In the genomic region with DNA sequence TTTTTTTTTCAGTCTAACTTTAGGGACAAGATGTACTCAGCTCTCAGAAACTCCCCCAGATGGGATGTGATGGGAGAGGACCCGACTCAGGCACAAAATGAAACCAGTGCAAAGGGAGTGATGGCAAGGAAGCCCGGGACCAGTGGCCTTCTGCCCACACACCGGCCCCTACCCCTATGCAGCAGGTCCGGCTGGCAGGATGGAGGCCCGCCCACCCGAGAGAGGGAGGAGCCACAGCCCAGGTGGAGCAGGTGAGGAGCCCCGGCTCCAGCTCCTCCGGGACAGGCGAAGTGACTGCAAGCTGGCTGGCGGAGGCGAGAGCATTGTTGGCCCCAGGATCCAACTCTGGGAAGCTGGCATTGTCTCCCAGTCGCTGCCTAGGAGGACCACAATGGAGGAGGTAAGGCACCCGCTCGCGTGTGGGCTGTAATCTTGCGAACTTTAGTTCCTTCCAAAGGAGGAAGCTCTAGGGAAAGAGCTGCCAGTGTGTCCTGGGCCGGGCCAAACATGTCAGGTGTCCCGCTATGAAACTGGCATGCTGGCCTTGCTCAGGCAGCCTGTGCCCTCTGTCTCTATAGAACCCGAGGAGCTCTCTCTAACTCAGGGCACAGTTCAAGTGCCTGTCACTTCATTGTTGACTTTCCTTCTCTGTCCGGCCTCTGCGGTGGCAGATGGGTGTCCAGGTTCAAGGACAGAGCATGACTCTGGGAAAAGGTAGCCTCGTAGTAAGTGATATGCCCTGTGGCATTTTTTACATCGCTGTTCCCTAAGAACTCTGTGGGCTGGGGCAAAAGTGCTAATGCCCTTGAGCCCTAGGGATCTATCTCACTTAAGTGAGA, we compare ENCODE assay signal across 8 mouse cellular contexts. TPM values are rescaled to one million over a fixed set of nuclear protein-coding genes. Genes with fewer than 3 reads are reported as not detected.
DNase-seq lines count a peak whose midpoint lies in the region; ATAC-seq and TF ChIP-seq lines count a peak whose summit lies in the region.

A gene (plus strand): TSS at position 166 of the 839 bp plus-strand sequence.

- no peak within 1 kb of the TSS for H3K4me3 ChIP-seq in intestine, embryonic 14.5 days (ENCODE audit: low read depth, low read length)
- peak within 1 kb of the TSS; percentile 8 for H3K4me3 ChIP-seq in lung, adult 2 months (replicated peaks; ENCODE audit: extremely low read depth, low read depth, low read length)

- H3K9ac ChIP-seq in intestine, embryonic 14.5 days (ENCODE audit: low read length), result no peak within 1 kb of the TSS

- peak; percentile 31; the same call in 1 of the 2 replicates for ATAC-seq in frontal cortex, adult (ENCODE audit: low TSS enrichment)
- ATAC-seq in intestine, embryonic 14.5 days (replicated peaks; ENCODE audit: low FRiP score, low TSS enrichment, low read depth), result peak; percentile 58
- ATAC-seq in inflammation-experienced regulatory T-cells, adult 6 months, result no peak

- TF ChIP-seq POLR2A in lung, adult 2 months (IDR thresholded peaks at IDR 0.05; ENCODE audit: borderline replicate concordance, extremely low read depth, low read depth, low read length), result no peak

- no peaks in the 10 kb centered on the region for H3K36me3 ChIP-seq in intestine, embryonic 14.5 days (ENCODE audit: control insufficient read depth, insufficient read depth, low read length)

- DNase-seq in frontal cortex, postnatal 36 days (ENCODE audit: low spot score in 2 of 2), result no peak
- DNase-seq in ZHBTc4 (ENCODE audit: low read depth, low spot score), result peak; percentile 39
- DNase-seq in intestine, embryonic 14.5 days (ENCODE audit: low spot score), result peak; percentile 57
- DNase-seq in lung, adult 2 months, result peak; percentile 40
- DNase-seq in testis, postnatal 14 days (ENCODE audit: low spot score), result peak; percentile 81
- no peak for DNase-seq in heart, postnatal 14 days

- peak within 1 kb of the TSS; percentile 32 for H3K4me2 ChIP-seq in intestine, embryonic 14.5 days (ENCODE audit: low read length)

- no peak within 1 kb of the TSS for H3K27ac ChIP-seq in intestine, embryonic 14.5 days (ENCODE audit: low read depth)

- intact Hi-C loops in heart, postnatal 14 days (cut with DNase I), result loop anchor here (5.0 kb wide), 2 partner anchors 209 to 1314 kb away; no protein-coding TSS in a partner anchor

- whole genome bisulfite sequencing in intestine, embryonic 14.5 days, result 25% methylated on average over 23 of the region's 23 CpGs
- 22% methylated on average over 23 of the region's 23 CpGs for WGBS in lung, adult 2 months

- no peaks in the 10 kb centered on the region for H3K4me1 ChIP-seq in intestine, embryonic 14.5 days (replicated peaks; ENCODE audit: control insufficient read depth, insufficient read depth, low read length)
- no peaks in the 10 kb centered on the region for H3K4me1 ChIP-seq in lung, adult 2 months (ENCODE audit: control insufficient read depth, insufficient read depth, low read length)

- TF ChIP-seq CTCF in lung, adult 2 months (IDR thresholded peaks at IDR 0.05; ENCODE audit: insufficient read depth, low read length), result no peak

- H3K9me3 ChIP-seq in intestine, embryonic 14.5 days (ENCODE audit: control insufficient read depth, low read length), result no peaks in the 10 kb centered on the region

- H3K27me3 ChIP-seq in intestine, embryonic 14.5 days (replicated peaks; ENCODE audit: control insufficient read depth, insufficient read depth, low read length), result peaks cover 4% of the 10 kb centered on the region; the same call in 1 of the 2 replicates

RNA-seq across cellular contexts. Expression of the gene that starts here (rescaled TPM):
- 0.05 TPM in 1 of 2 replicates, not detected in the other for polyA plus RNA-seq in intestine, embryonic 14.5 days (2014; fragmentation: Nextera tagmentation; extraction: Ambion mirVana)
- polyA plus RNA-seq in lung, adult 2 months (2012; rRNA removed), result 0.04 TPM in 1 of 2 replicates, not detected in the other
- polyA plus RNA-seq in inflammation-experienced regulatory T-cells, adult 6 months (2017; shearing (Covaris generic)), result not detected
- not detected for total RNA-seq in heart, postnatal 14 days (2021)

Comparison
In these comparisons a context has a peak if more than half of its experiments do, and no peak if none do; other contexts are left out.
1. Peak in DNase-seq, ATAC-seq and H3K4me2 ChIP-seq in intestine, embryonic 14.5 days; RNA of the gene not detected or under 1 TPM.
2. Peak in DNase-seq and H3K4me3 ChIP-seq in lung, adult 2 months; RNA of the gene not detected or under 1 TPM.
3. DNase-seq: peak in ZHBTc4 (single experiment) and testis, postnatal 14 days (single experiment); none in frontal cortex, postnatal 36 days (0 of 2) and heart, postnatal 14 days (0 of 2).